Mouse (Mus musculus): ENCODE results near the gene Cadm2. TPM values are rescaled to one million over a fixed set of nuclear protein-coding genes. Genes with fewer than 3 reads are reported as not detected.

The Cadm2 gene
- polyA plus RNA-seq, 1 experiment from 2014 or later, result 0.07 TPM

DNA sequence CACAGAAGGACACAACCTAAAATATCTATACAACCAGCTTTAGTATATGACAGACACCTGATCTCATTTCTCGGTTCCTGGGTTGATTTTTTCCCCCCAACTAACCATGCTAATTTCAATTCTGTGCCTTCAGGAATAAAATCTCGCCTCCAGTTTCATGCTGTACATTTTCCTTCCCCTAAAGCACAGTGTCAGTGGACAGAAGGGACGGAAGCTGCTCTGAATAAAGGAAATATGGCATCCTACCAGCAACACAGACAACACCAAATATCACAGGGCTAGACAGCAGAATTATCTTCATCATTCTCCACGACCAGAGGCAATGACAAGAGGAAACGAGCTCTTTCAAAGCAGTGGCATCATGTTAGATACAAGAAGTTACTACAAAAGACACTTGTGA lies 498.2 kb downstream of the Cadm2 start:
- Histone ChIP-seq H3K4me3 (replicated peaks) (no peak overlapping the region), H3K9me3 (replicated peaks) (no peaks in the 10 kb centered on the region), H3K27ac (no peak overlapping the region), H3K27me3 (no peaks in the 10 kb centered on the region), H3K4me2 (no peak overlapping the region), H3K9ac (no peak overlapping the region), H3K4me1 (replicated peaks) (no peaks in the 10 kb centered on the region), H3K36me3 (no peaks in the 10 kb centered on the region)
- DNase-seq, result no peak
- WGBS (ENCODE audit: insufficient replicate concordance), result 47% methylated on average over 5 of the region's 5 CpGs
- no peak for ATAC-seq (ENCODE audit: low read depth)

DNA sequence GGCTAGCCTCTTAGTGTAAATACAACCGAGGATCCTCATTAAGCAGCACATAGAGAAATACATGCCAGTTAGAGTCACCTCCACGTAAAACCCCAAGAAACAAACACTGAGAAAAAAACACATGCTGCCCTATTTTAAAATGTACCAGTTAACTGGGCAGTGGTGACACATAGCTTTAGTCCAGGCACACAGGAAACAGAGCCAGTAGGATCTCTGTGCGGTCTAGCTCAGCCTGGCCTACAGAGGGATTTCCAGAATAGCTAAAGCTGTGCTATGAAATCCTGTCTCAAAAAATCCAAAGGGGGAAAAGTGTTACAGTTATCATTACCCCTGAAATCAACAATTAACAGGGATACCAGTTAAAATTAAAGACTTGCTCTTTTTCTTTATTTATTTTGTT lies 498.9 kb downstream of the Cadm2 start:
- Histone ChIP-seq H3K4me3 (replicated peaks) (no peak overlapping the region), H3K4me1 (replicated peaks) (no peaks in the 10 kb centered on the region), H3K36me3 (no peaks in the 10 kb centered on the region), H3K9ac (no peak overlapping the region), H3K9me3 (replicated peaks) (no peaks in the 10 kb centered on the region), H3K27me3 (no peaks in the 10 kb centered on the region), H3K4me2 (no peak overlapping the region), H3K27ac (no peak overlapping the region)
- DNase-seq, result no peak
- no peak for ATAC-seq (ENCODE audit: low read depth)
- WGBS (ENCODE audit: insufficient replicate concordance), result 68% methylated on average over 3 of the region's 3 CpGs

DNA sequence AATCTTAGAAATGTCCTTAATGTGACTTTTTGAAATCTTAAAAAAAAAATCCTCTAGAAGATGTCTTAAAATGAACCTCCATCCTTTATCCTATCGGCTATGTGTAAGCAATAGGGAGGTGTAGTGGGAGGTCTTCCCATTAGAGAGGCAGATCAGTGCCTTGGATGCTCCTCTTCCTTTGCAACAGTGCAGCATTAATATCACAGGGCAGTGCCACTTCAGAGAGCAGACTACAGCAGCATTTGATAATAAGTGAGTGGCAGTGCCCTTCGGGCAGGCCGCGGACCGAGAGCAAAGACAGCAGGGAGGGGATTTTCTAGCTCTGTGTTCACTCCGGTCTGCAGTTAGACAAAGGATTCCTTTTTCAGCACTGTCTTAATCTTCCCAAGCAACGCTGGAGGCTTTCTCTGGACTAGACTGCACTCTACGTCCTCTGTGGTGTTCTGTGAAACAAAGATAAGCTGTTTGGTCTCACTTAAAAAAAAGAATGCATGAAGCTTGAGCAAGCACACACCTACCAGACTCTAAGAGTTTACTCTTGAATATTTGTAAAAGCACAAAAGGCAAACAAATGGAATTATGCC lies 514.1 kb downstream of the Cadm2 start:
- WGBS (ENCODE audit: insufficient replicate concordance), result 57% methylated on average over 8 of the region's 8 CpGs
- no peak for DNase-seq
- H3K36me3 ChIP-seq, result no peaks in the 10 kb centered on the region
- H3K9ac ChIP-seq, result no peak overlapping the region
- no peak overlapping the region for H3K27ac ChIP-seq
- no peak overlapping the region for H3K4me2 ChIP-seq
- H3K4me1 ChIP-seq (replicated peaks), result no peaks in the 10 kb centered on the region
- H3K4me3 ChIP-seq (replicated peaks), result no peak overlapping the region
- no peaks in the 10 kb centered on the region for H3K27me3 ChIP-seq
- no peaks in the 10 kb centered on the region for H3K9me3 ChIP-seq (replicated peaks)
- peak; percentile 82 for ATAC-seq (ENCODE audit: low read depth)

DNA sequence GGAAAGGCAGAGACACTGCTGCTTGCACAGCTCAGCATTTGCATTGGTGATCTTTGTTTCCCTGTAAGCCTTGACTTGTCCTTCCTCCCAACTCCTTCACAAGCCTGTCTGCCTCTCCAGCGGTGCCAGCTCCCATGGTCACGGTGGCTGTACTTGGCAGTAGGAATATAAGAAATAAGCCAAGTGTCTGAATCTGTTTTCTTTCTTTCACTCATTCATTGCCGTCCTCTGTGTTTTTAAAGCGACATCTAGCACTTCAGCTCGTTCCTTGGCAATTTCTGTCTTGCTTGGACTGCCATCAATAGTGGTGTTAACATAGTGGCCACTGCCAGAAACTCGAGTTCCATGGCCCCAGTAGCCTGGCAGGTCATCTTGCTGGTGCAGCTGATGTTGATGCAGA lies 524.0 kb downstream of the Cadm2 start:
- H3K27me3 ChIP-seq, result no peaks in the 10 kb centered on the region
- DNase-seq (no peak), ATAC-seq (ENCODE audit: low read depth) (no peak)
- 43% methylated on average over 6 of the region's 6 CpGs for WGBS (ENCODE audit: insufficient replicate concordance)
- no peaks in the 10 kb centered on the region for H3K9me3 ChIP-seq (replicated peaks)
- H3K36me3 ChIP-seq, result no peaks in the 10 kb centered on the region
- H3K4me3 ChIP-seq (replicated peaks), result no peak overlapping the region
- H3K9ac ChIP-seq, result no peak overlapping the region
- H3K27ac ChIP-seq, result no peak overlapping the region
- H3K4me2 ChIP-seq, result no peak overlapping the region
- no peaks in the 10 kb centered on the region for H3K4me1 ChIP-seq (replicated peaks)

DNA sequence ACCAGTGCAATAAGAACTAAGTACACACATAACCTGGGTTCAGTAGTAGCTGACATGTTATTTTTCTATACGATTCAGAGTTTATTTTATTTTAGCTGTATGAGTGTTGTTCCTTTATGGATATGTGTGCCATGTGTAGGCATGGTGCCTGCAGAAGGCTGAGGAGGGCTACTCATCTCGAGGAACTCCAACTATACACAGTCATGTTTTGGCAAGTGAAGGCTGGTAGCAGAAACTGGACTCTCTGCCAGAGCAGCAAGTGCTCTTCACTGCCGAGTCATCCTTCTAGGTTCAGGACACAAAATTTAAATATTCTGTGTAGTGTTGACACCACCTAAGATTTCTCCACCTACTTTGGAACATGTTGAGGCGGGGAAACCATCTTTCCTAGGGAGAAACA lies 524.8 kb downstream of the Cadm2 start:
- no peaks in the 10 kb centered on the region for H3K36me3 ChIP-seq
- ATAC-seq (ENCODE audit: low read depth) (no peak), DNase-seq (no peak)
- H3K4me2 ChIP-seq, result no peak overlapping the region
- no peaks in the 10 kb centered on the region for H3K27me3 ChIP-seq
- WGBS (ENCODE audit: insufficient replicate concordance), result 57% methylated on average over 4 of the region's 4 CpGs
- H3K9me3 ChIP-seq (replicated peaks), result no peaks in the 10 kb centered on the region
- H3K4me3 ChIP-seq (replicated peaks), result no peak overlapping the region
- H3K27ac ChIP-seq, result no peak overlapping the region
- H3K9ac ChIP-seq, result no peak overlapping the region
- no peaks in the 10 kb centered on the region for H3K4me1 ChIP-seq (replicated peaks)

DNA sequence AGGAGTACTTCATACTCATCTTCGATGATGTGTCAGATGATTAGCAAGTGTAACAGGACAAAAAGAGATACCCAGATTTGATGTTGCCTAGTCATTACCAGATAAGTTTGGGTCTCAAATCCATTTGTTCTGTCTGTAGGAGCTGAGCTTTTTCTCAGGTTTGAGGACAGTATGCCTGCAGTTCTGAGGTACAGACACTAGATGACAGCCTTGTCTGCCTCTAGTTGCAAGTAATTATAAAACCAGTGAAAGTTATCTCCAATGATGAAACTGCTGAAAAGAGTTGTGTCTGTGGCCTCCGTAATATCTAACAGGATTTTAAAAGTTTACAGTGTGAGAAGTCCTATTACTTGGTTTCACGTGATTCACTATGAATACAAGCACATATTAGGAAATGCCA lies 531.0 kb downstream of the Cadm2 start:
- no peaks in the 10 kb centered on the region for H3K4me1 ChIP-seq (replicated peaks)
- DNase-seq, result no peak
- H3K27ac ChIP-seq, result no peak overlapping the region
- H3K27me3 ChIP-seq, result no peaks in the 10 kb centered on the region
- H3K9me3 ChIP-seq (replicated peaks), result no peaks in the 10 kb centered on the region
- H3K36me3 ChIP-seq, result no peaks in the 10 kb centered on the region
- no peak overlapping the region for H3K4me2 ChIP-seq
- 52% methylated on average over 3 of the region's 3 CpGs for WGBS (ENCODE audit: insufficient replicate concordance)
- no peak for ATAC-seq (ENCODE audit: low read depth)
- no peak overlapping the region for H3K9ac ChIP-seq
- no peak overlapping the region for H3K4me3 ChIP-seq (replicated peaks)

DNA sequence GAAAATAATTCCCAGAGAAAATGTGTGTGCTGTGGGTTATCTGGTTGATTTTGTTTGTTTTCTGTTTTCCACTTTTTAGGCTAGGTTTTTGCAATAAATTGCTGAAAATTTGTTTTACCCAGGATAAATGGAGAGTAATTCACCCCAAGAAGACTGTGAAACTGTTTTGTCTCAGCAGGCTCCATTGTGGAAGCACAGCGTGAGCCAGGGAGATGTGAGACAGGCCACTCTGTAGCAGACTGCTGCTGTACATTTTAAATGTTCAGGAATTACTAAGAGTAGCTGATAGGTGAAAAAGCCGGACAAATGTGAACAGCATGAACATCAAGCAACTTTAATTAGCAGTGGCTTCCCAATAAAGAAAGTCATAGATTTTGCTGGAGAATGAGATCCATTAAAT lies 541.4 kb downstream of the Cadm2 start:
- H3K4me1 ChIP-seq (replicated peaks), result no peaks in the 10 kb centered on the region
- no peak overlapping the region for H3K27ac ChIP-seq
- no peak overlapping the region for H3K4me2 ChIP-seq
- no peaks in the 10 kb centered on the region for H3K9me3 ChIP-seq (replicated peaks)
- no peaks in the 10 kb centered on the region for H3K36me3 ChIP-seq
- H3K27me3 ChIP-seq, result no peaks in the 10 kb centered on the region
- 70% methylated on average over 2 of the region's 2 CpGs for WGBS (ENCODE audit: insufficient replicate concordance)
- DNase-seq (no peak), ATAC-seq (ENCODE audit: low read depth) (no peak)
- H3K9ac ChIP-seq, result no peak overlapping the region
- no peak overlapping the region for H3K4me3 ChIP-seq (replicated peaks)

DNA sequence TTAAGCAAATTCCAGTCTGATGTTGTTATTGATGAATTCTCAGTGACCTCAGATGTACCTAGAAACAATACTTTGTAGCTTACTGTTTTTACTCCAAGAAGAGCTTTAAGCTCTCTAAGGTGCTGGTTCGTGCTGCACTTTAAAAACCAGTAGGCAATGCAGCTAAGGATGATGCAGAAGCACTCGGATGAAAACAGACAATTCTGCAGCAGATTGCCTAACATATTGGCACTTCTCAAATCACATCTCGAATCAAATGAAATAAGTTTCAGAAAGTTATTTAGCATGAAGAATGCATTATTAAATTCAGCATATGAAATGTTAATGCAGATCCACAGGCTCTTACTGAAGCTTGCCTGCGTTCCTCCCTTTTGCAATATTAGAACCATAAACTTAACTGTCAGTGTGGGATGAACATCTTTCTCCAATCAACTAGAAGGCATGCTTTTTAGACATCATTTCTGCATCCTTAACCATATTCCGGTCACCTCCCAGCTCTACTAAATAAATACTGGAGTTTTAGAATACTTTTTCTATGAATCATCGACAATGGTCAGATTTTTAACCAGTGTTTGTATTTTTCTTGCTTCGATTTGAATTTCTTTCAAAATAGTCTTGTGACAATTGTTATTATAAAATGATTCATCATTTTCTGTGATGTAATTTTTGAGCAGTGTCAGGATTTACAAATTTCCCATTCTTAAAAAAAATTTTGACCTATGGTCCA lies 544.4 kb downstream of the Cadm2 start:
- no peak overlapping the region for H3K4me2 ChIP-seq
- H3K27ac ChIP-seq, result no peak overlapping the region
- no peak for DNase-seq
- H3K4me1 ChIP-seq (replicated peaks), result no peaks in the 10 kb centered on the region
- no peak for ATAC-seq (ENCODE audit: low read depth)
- H3K4me3 ChIP-seq (replicated peaks), result no peak overlapping the region
- no peaks in the 10 kb centered on the region for H3K27me3 ChIP-seq
- no peaks in the 10 kb centered on the region for H3K36me3 ChIP-seq
- 66% methylated on average over 7 of the region's 7 CpGs for WGBS (ENCODE audit: insufficient replicate concordance)
- no peaks in the 10 kb centered on the region for H3K9me3 ChIP-seq (replicated peaks)
- H3K9ac ChIP-seq, result no peak overlapping the region

DNA sequence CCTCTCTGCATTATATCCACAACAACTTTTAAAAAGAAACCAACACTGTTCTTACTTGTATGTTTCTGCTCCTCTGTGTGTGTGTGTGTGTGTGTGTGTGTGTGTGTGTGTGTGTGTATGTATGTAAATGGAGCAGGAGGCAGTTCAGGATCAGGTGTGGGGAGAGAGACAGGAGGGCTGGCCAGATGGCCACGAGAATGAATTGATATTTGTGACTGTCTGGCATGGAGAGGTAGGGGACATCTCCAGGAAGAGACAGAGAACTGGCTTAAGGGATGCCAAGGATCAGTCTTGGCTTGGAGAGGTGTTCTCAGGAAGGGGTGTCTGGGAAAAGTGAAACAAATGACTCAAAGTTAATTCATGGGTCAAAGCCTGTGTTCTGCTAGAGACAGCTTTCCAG lies 552.2 kb downstream of the Cadm2 start:
- H3K27me3 ChIP-seq, result no peaks in the 10 kb centered on the region
- H3K4me3 ChIP-seq (replicated peaks), result no peak overlapping the region
- 10% methylated on average over 1 of the region's 1 CpGs for WGBS (ENCODE audit: insufficient replicate concordance)
- no peak overlapping the region for H3K4me2 ChIP-seq
- no peak for ATAC-seq (ENCODE audit: low read depth)
- no peak overlapping the region for H3K9ac ChIP-seq
- DNase-seq, result no peak
- no peak overlapping the region for H3K27ac ChIP-seq
- no peaks in the 10 kb centered on the region for H3K36me3 ChIP-seq
- no peaks in the 10 kb centered on the region for H3K4me1 ChIP-seq (replicated peaks)
- no peaks in the 10 kb centered on the region for H3K9me3 ChIP-seq (replicated peaks)

DNA sequence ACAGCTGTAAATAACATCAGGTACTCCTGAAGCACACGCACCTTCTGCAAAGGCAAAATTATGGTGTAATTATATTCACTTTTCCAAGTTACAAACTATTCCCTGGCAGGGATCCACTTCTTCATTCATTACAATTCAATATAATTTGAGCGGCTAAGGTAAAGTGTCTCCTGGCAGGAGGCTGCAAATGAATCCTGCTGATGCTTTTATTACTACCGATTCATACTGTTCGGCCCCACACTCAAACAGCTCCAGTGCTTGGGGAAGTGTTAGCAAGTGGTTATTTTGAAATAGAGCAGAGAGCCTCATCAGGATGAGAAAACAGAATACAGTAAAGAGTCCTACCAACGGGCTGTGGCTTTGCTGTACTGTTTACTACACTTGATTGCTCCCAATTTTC lies 589.8 kb downstream of the Cadm2 start:
- no peaks in the 10 kb centered on the region for H3K4me1 ChIP-seq (replicated peaks)
- no peak overlapping the region for H3K4me2 ChIP-seq
- no peak overlapping the region for H3K27ac ChIP-seq
- H3K27me3 ChIP-seq, result no peaks in the 10 kb centered on the region
- H3K9me3 ChIP-seq (replicated peaks), result no peaks in the 10 kb centered on the region
- WGBS (ENCODE audit: insufficient replicate concordance), result 72% methylated on average over 5 of the region's 5 CpGs
- H3K4me3 ChIP-seq (replicated peaks), result no peak overlapping the region
- ATAC-seq (ENCODE audit: low read depth) (no peak), DNase-seq (no peak)
- no peak overlapping the region for H3K9ac ChIP-seq
- no peaks in the 10 kb centered on the region for H3K36me3 ChIP-seq

DNA sequence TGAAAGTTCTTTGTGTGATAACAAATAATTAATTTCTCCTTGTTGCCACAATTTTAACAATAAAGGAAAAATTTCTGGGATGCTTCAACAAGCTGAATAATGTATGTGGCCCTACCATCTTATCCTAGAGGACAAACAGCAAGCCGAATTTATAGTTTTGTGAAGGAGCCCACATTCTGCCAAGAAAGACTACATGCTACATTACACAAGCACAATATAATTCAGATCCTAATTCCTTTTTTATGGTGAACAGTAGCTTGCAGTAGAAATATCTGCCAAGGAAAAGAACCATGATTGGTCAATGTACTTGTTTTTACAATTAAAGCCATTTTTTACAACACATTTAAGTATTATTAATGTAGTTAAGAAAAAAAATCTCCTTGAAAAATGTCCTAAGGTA lies 600.9 kb downstream of the Cadm2 start:
- Histone ChIP-seq H3K27ac (no peak overlapping the region), H3K36me3 (no peaks in the 10 kb centered on the region), H3K4me3 (replicated peaks) (no peak overlapping the region), H3K4me1 (replicated peaks) (no peaks in the 10 kb centered on the region), H3K4me2 (no peak overlapping the region), H3K9ac (no peak overlapping the region), H3K9me3 (replicated peaks) (no peaks in the 10 kb centered on the region), H3K27me3 (no peaks in the 10 kb centered on the region)
- WGBS (ENCODE audit: insufficient replicate concordance), result 53% methylated on average over 1 of the region's 1 CpGs
- no peak for ATAC-seq (ENCODE audit: low read depth)
- no peak for DNase-seq

DNA sequence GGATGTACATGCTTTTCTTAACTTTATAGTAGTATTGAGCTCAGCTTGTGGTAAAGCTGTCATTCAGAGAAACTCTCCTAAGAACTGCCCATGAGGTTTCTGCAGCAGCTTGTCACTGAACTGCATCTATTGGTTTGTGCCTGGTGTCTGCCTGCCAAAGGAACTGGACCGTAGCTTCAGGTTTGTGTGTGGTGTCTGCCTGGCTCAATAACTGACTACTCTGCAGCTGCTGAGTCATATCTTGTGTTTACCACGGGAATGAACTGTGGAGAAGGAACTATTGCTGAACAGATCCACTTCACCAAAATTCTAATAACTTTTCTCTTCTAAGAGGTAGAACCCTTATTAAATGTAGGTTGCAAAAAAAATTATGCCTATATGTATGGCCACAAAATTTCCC lies 603.0 kb downstream of the Cadm2 start:
- 51% methylated on average over 2 of the region's 2 CpGs for WGBS (ENCODE audit: insufficient replicate concordance)
- no peaks in the 10 kb centered on the region for H3K27me3 ChIP-seq
- H3K4me2 ChIP-seq, result no peak overlapping the region
- no peak overlapping the region for H3K27ac ChIP-seq
- ATAC-seq (ENCODE audit: low read depth) (no peak), DNase-seq (no peak)
- no peak overlapping the region for H3K4me3 ChIP-seq (replicated peaks)
- H3K9ac ChIP-seq, result no peak overlapping the region
- no peaks in the 10 kb centered on the region for H3K9me3 ChIP-seq (replicated peaks)
- no peaks in the 10 kb centered on the region for H3K36me3 ChIP-seq
- H3K4me1 ChIP-seq (replicated peaks), result no peaks in the 10 kb centered on the region
